Mouse (Mus musculus) embryonic facial prominence, embryonic 13.5 days (tissue): ENCODE results near the gene Traip. TPM values are rescaled to one million over a fixed set of nuclear protein-coding genes. Genes with fewer than 3 reads are reported as not detected.

ENCODE experiments used
- ATAC-seq: fragments of 200-750 bp; cut with Nextera tagmentation; 2 replicates; pipeline ENCODE4 v1.8.0; 2017; ENCODE audit warnings: low read depth; ENCODE audit not compliant: insufficient number of reproducible peaks, insufficient read depth, low FRiP score, low TSS enrichment
- H3K27ac ChIP-seq: fragments of 300-500 bp; sonication (generic); 2 replicates; pipeline ENCODE4 v1.5.1; 2015; ENCODE audit warnings: moderate library complexity, mild to moderate bottlenecking, inconsistent platforms
- H3K27me3 ChIP-seq: fragments of 300-500 bp; sonication (generic); 2 replicates; pipeline ENCODE4 v1.6.1; 2015; ENCODE audit warnings: mild to moderate bottlenecking, inconsistent platforms
- H3K36me3 ChIP-seq: fragments of 300-500 bp; sonication (generic); 2 replicates; pipeline ENCODE4 v1.6.1; 2015; ENCODE audit warnings: mild to moderate bottlenecking, inconsistent platforms
- H3K4me1 ChIP-seq: fragments of 300-500 bp; sonication (generic); 2 replicates; pipeline ENCODE4 v1.6.1; 2015; ENCODE audit warnings: inconsistent platforms
- H3K4me2 ChIP-seq: fragments of 300-500 bp; sonication (generic); 2 replicates; pipeline ENCODE4 v1.6.1; 2015; ENCODE audit warnings: moderate library complexity, mild to moderate bottlenecking, inconsistent platforms
- H3K4me3 ChIP-seq: fragments of 300-500 bp; sonication (generic); 2 replicates; pipeline ENCODE4 v1.5.1; 2015; ENCODE audit warnings: mild to moderate bottlenecking, inconsistent platforms
- H3K9ac ChIP-seq: fragments of 300-500 bp; sonication (generic); 2 replicates; pipeline ENCODE4 v1.6.1; 2015; ENCODE audit warnings: mild to moderate bottlenecking, inconsistent platforms
- H3K9me3 ChIP-seq: fragments of 300-500 bp; sonication (generic); 2 replicates; pipeline ENCODE4 v1.6.1; 2016; ENCODE audit warnings: inconsistent platforms
- WGBS: fragments of 180-500 bp; shearing (Covaris S2); methylation state at CpG from one replicate; pipeline ENCODE4 v1.1.7; 2015; ENCODE audit warnings: mixed read lengths; 5-methylcytosine and 5-hydroxymethylcytosine counted together
- polyA plus RNA-seq: library from polyadenylated mRNA; unstranded; fragments of >200 nt; fragmentation: Nextera tagmentation; extraction: Ambion mirVana; gene quantifications from 2 replicates; pipeline ENCODE4 v1.2.1, GENCODE M21; 2015

Gene Traip
- polyA plus RNA-seq, 1 experiment from 2014 or later: 29.0 TPM

DNA sequence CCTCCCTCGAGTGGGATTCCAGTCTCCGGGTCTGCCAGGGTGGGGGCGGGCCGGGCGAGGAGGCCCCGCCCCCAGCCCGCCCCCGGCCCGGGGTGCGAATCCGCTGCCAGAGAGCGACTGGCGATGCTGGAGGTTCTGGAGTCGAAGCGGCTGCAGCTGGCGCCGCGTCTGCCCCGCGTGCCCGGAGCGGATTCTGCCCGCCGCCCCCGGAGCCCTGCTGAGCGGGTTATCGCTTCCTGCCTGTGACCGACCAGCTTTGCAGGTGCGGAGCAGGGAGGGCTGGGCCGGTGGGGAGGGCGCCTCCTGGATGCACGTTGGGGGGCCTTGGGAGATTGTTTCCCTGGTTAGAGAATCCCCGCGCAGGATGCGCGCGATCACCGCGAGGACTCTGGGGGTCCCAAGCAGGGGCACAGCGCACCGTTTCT, 14.1 kb upstream of the Traip start:
- no peak overlapping the region for H3K27ac ChIP-seq
- H3K4me3 ChIP-seq: peak overlapping the region; percentile 59
- ATAC-seq: no peak
- under 1% methylated on average over 40 of the region's 41 CpGs for WGBS
- H3K4me1 ChIP-seq: peaks cover 25% of the 10 kb centered on the region
- H3K9me3 ChIP-seq: no peaks in the 10 kb centered on the region
- peak overlapping the region; percentile 75 for H3K9ac ChIP-seq
- H3K36me3 ChIP-seq: no peaks in the 10 kb centered on the region
- H3K4me2 ChIP-seq: peak overlapping the region; percentile 97
- H3K27me3 ChIP-seq: peaks cover 48% of the 10 kb centered on the region

GRCm38 (mm10) chr9:107936215-107936822, 13.6 kb upstream of the Traip start:
- Histone ChIP-seq H3K27ac (no peak overlapping the region), H3K9me3 (no peaks in the 10 kb centered on the region), H3K27me3 (peaks cover 50% of the 10 kb centered on the region), H3K36me3 (no peaks in the 10 kb centered on the region), H3K4me2 (peak overlapping the region; percentile 97), H3K4me1 (peaks cover 25% of the 10 kb centered on the region), H3K9ac (peak overlapping the region; percentile 75), H3K4me3 (peak overlapping the region; percentile 59)
- ATAC-seq: peak; percentile 26; the same call in 1 of the 2 replicates
- under 1% methylated on average over 29 of the region's 29 CpGs for WGBS

- 10% methylated on average over 3 of the region's 3 CpGs for WGBS
- H3K27me3 ChIP-seq: peaks cover 50% of the 10 kb centered on the region
- H3K27ac ChIP-seq: no peak overlapping the region
- H3K9me3 ChIP-seq: no peaks in the 10 kb centered on the region
- 0 out of 2 replicates have a peak overlapping the region, but pooled peaks have one; percentile 75 for H3K9ac ChIP-seq
- ATAC-seq: no peak
- peak overlapping the region; percentile 59 for H3K4me3 ChIP-seq
- H3K4me1 ChIP-seq: peaks cover 25% of the 10 kb centered on the region
- H3K4me2 ChIP-seq: peak overlapping the region; percentile 97
- H3K36me3 ChIP-seq: no peaks in the 10 kb centered on the region
These were observed 13.1 kb upstream of the Traip start for GRCm38 (mm10) chr9:107936831-107937230.

DNA sequence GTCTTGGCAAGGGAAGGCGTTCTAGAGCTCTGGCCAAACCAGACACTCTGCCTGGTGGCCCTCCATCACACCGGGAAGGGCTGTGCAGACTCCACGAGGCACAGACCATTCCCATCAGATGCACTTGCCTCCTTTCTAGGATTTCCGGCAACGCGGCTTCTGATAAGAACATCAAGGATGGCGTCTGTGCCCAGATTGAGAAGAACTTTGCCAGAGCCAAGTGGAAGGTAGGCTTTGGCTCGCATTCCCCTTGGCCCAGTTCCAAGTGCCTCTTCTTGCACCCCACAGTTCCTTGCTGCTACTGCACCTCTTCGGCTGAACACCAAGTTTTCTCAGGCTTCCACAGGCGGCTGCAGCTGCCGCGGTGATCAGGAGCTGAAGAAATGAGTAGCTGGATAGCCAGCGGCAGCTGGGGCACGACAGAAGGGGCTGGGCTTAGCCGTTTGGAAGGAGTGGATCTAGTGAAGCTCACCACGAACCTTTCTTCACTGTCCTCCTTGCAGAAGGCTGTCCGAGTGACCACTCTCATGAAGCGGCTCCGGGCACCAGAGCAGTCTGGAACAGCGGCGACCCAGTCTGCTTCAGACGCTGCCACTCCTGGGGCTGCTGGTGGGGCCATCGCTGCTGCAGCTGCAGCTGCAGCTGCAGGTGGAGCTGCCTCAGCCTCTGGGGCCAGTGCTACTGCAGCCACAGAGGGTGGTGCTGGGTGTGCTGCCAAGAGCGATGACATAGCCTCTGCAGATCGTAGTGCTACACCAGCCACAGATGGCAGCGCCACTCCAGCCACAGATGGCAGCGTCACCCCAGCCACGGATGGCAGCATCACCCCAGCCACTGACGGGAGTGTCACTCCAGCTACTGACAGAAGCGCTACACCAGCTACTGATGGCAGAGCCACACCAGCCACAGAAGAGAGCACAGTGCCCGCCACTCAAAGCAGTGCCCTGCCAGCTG, 2.4 kb upstream of the Traip start:
- Histone ChIP-seq H3K4me3 (no peak overlapping the region), H3K27ac (no peak overlapping the region), H3K9me3 (no peaks in the 10 kb centered on the region), H3K9ac (no peak overlapping the region; the same call in 1 of the 2 replicates), H3K36me3 (no peaks in the 10 kb centered on the region), H3K27me3 (no peaks in the 10 kb centered on the region), H3K4me1 (peaks cover 15% of the 10 kb centered on the region), H3K4me2 (no peak overlapping the region)
- 87% methylated on average over 31 of the region's 31 CpGs for WGBS
- no peak for ATAC-seq

DNA sequence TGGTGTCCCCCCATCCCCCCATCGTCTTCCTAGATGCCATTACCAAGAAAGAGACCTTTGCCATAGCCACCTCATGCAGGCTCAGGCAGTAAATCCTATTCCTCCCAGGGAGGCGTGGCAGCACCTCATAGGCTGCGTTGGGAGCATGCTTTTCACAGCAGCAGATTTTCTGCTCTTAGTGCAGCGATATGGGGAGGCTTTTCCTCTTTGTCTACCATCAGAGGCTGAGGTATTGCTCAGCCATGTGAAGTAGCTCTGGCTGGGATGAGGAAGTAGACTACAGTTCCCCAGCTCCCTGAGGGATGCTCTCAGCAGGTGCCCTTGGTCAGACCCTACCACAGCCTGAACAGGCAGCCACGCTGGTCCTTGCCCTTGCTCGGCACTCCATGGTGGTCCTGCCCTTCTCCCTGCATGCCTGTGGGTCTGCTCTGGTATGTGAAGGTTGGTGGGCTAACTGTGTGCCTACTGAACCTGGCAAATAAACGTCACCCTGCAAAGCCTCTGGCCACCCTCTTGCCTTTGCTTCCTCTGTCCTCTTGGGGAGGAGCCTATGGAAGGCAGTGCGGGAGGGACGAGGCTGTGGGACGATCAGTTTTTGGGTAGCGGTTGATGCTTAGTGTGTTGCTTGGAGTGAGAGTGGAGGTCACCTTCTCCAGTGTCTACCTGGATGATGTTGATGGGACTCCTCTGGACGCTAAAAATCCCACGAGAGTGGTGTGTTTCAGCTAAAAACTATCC, 583 bp upstream of the Traip start:
- no peak for ATAC-seq
- H3K4me2 ChIP-seq: no peak overlapping the region
- 80% methylated on average over 13 of the region's 13 CpGs for WGBS
- no peaks in the 10 kb centered on the region for H3K27me3 ChIP-seq
- no peak overlapping the region for H3K4me3 ChIP-seq
- no peaks in the 10 kb centered on the region for H3K9me3 ChIP-seq
- H3K36me3 ChIP-seq: no peaks in the 10 kb centered on the region
- no peak overlapping the region for H3K9ac ChIP-seq
- peaks cover 15% of the 10 kb centered on the region for H3K4me1 ChIP-seq
- no peak overlapping the region for H3K27ac ChIP-seq

GRCm38 (mm10) chr9:107950460-107951355, 772 bp downstream of the Traip start:
- ATAC-seq: peak; percentile 89
- 14% methylated on average over 45 of the region's 45 CpGs for WGBS
- peak overlapping the region; percentile 84 for H3K4me2 ChIP-seq
- H3K4me3 ChIP-seq: peak overlapping the region; percentile 58
- peaks cover 15% of the 10 kb centered on the region for H3K4me1 ChIP-seq
- no peaks in the 10 kb centered on the region for H3K9me3 ChIP-seq
- 0 out of 2 replicates have a peak, but pooled peaks cover under 1% of the 10 kb centered on the region for H3K36me3 ChIP-seq
- no peaks in the 10 kb centered on the region for H3K27me3 ChIP-seq
- peak overlapping the region; percentile 79 for H3K9ac ChIP-seq
- H3K27ac ChIP-seq: peak overlapping the region; percentile 78

DNA sequence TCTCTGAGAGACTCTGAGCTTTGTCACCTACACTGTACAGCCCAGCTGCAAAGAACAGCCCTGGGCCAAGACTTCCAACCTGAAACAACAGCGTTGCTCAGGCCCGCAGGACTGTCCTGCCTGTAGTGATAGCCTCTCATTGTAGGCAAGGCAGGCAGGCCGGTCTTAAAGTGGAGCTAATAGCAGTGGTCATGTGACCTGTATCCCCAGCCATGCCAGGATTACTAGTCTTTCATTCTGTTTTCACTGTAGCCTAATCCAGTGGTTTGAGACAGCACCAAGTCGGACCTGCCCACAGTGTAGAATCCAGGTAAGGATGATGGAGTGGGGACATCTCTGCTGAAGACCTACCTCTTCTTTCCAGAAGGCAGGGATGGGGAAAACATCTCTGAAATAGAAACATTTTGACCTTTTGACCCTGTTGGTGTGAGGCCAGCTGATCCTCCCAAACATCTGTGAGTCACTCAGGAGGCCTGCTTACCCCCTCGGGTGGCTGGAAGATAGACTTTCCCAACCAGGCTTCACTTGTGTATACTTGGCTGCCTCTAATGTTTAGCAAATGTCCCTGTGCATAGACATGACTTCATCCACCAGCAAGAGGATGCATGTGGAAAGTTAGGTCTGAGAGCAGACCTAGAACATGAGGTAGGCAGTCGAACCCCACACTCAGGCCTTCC, 5.8 kb downstream of the Traip start:
- WGBS: 80% methylated on average over 6 of the region's 6 CpGs
- ATAC-seq: no peak
- Histone ChIP-seq H3K27me3 (no peaks in the 10 kb centered on the region), H3K4me1 (peaks cover 11% of the 10 kb centered on the region), H3K27ac (no peak overlapping the region), H3K9ac (no peak overlapping the region), H3K4me2 (no peak overlapping the region), H3K4me3 (no peak overlapping the region), H3K36me3 (peaks cover 37% of the 10 kb centered on the region), H3K9me3 (no peaks in the 10 kb centered on the region)

DNA sequence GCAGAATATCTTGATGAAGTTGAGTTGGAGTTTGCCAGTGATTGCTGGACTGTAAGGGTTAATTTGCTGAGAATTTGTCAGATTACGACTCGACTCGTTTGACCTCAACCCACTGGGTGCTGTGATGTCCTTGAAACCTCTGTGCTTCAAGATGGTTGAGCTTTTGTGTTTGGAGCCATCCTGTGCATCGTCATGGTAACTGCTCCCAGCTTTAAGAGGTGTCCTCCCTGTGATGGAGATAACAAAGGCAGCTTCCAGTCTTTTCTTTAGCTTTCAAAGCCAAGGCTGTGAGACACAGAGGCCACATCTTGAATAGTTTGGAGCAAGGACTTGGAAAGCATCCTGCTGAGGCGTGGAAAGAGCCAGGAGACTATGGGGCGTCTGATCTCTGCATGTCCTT, 7.2 kb downstream of the Traip start:
- Histone ChIP-seq H3K4me1 (peaks cover under 1% of the 10 kb centered on the region), H3K27ac (no peak overlapping the region), H3K27me3 (no peaks in the 10 kb centered on the region), H3K4me3 (no peak overlapping the region), H3K9ac (no peak overlapping the region), H3K9me3 (no peaks in the 10 kb centered on the region), H3K36me3 (peaks cover 51% of the 10 kb centered on the region), H3K4me2 (no peak overlapping the region)
- WGBS: 75% methylated on average over 6 of the region's 6 CpGs
- ATAC-seq: no peak

- H3K27ac ChIP-seq: no peak overlapping the region
- 73% methylated on average over 6 of the region's 6 CpGs for WGBS
- H3K9ac ChIP-seq: no peak overlapping the region
- H3K36me3 ChIP-seq: peaks cover 64% of the 10 kb centered on the region
- H3K9me3 ChIP-seq: no peaks in the 10 kb centered on the region
- H3K4me2 ChIP-seq: no peak overlapping the region
- no peak for ATAC-seq
- H3K4me3 ChIP-seq: no peak overlapping the region
- no peaks in the 10 kb centered on the region for H3K4me1 ChIP-seq
- no peaks in the 10 kb centered on the region for H3K27me3 ChIP-seq
These were observed 10.0 kb downstream of the Traip start for GRCm38 (mm10) chr9:107959896-107960295.

DNA sequence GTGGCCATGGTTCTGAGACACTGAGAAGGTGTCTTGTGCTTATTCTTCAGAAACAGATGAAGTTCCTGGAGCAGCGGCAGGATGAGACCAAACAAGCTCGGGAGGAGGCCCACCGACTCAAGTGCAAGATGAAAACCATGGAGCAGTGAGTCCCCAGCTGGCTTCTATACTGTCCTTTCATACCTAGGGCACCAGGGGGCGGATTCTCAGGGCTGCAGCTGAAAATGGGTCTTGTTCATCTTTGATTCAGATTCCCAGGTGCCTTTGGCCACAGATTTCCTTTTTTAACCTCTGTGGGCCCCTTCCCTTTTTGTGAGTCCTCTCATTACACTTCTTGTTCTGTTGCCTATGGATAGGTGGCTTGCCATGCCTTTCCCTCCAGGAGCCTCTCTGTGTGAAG, 11.0 kb downstream of the Traip start:
- Histone ChIP-seq H3K36me3 (peaks cover 64% of the 10 kb centered on the region), H3K9me3 (no peaks in the 10 kb centered on the region), H3K4me2 (no peak overlapping the region), H3K4me1 (no peaks in the 10 kb centered on the region), H3K4me3 (no peak overlapping the region), H3K9ac (0 out of 2 replicates have a peak overlapping the region, but pooled peaks have one; percentile 17), H3K27ac (no peak overlapping the region), H3K27me3 (no peaks in the 10 kb centered on the region)
- WGBS: 71% methylated on average over 4 of the region's 4 CpGs
- ATAC-seq: no peak
